Mouse (Mus musculus) myocyte (in vitro differentiated cells): ENCODE data around the gene Adam30.

Experiments used
- E2F4 ChIP-seq: IDR thresholded peaks from one replicate; pipeline ENCODE4 v1.6.1; 2011; ENCODE audit warnings: mild to moderate bottlenecking, control low read depth, moderate library complexity; ENCODE audit not compliant: insufficient read depth
- POLR2AphosphoS2 ChIP-seq: IDR thresholded peaks from one replicate; pipeline ENCODE4 v1.6.1; 2011; ENCODE audit warnings: low read depth, control low read depth; ENCODE audit not compliant: insufficient read length

GRCm38 (mm10) chr3:98118252-98118651 is 42.2 kb upstream of the Adam30 start:
- TF ChIP-seq E2F4 (no peak), POLR2AphosphoS2 (no peak)
